Comparison of ENCODE assay signal across 7 mouse cellular contexts in the genomic region with DNA sequence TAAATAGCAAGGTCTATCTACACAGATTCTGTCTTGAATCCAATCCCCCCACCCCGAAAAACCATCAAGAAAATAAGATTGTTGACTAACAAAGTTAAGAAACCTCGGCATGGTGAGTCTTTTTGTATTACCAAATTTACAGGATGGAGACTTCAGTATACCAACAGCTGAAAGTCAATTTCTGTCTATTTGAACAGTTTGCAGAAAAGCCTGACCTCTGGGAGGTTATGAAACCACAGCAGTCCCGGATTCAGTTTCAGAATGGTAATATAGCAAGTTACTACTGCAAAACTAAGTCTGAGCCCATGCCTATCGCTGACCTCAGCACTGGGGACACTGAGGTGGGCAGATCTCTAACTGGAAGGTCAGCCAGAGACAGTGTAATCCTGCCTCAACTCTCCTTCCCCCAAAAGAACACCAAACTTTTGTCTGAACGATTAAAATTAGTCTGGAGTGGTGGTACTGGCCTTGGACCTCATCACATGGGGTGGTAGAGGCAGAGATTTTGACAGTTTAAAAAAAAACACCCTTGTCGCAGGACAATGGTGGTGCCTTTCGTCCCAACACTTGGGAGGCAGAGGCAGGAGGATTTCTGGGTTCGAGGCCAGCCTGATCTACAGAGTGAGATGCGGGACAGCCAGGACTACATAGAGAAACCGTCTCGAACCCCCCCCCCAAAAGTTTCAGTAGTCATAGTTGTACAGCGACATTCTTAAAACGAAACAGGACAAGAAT. TPM values are rescaled to one million over a fixed set of nuclear protein-coding genes. Genes with fewer than 3 reads are reported as not detected.
DNase-seq lines count a peak whose midpoint lies in the region; ATAC-seq and TF ChIP-seq lines count a peak whose summit lies in the region.

No protein-coding gene starts in this region.

- H3K36me3 ChIP-seq in lung, embryonic 14.5 days (ENCODE audit: insufficient read depth) = peaks cover 34% of the 10 kb centered on the region
- H3K36me3 ChIP-seq in embryonic facial prominence, embryonic 15.5 days = peaks cover 21% of the 10 kb centered on the region
- H3K36me3 ChIP-seq in limb, embryonic 10.5 days = peaks cover 38% of the 10 kb centered on the region
- peaks cover 26% of the 10 kb centered on the region for H3K36me3 ChIP-seq in small intestine, adult 2 months (ENCODE audit: control insufficient read depth, insufficient read depth, low read length)

- WGBS in lung, embryonic 14.5 days = 16% methylated on average over 13 of the region's 13 CpGs
- 24% methylated on average over 13 of the region's 13 CpGs for WGBS in embryonic facial prominence, embryonic 15.5 days
- WGBS in limb, embryonic 10.5 days = 34% methylated on average over 13 of the region's 13 CpGs
- 3% methylated on average over 13 of the region's 13 CpGs for WGBS in small intestine, adult 2 months

- TF ChIP-seq CTCF in lung, embryonic 14.5 days (IDR thresholded peaks at IDR 0.05; ENCODE audit: low read depth) = no peak
- TF ChIP-seq CTCF in small intestine, adult 2 months (IDR thresholded peaks at IDR 0.05; ENCODE audit: extremely low read depth, insufficient read length, insufficient replicate concordance, low read depth, low read length) = no peak

- peaks cover 10% of the 10 kb centered on the region for H3K4me1 ChIP-seq in lung, embryonic 14.5 days (ENCODE audit: insufficient read depth)
- H3K4me1 ChIP-seq in embryonic facial prominence, embryonic 15.5 days = peaks cover 50% of the 10 kb centered on the region
- H3K4me1 ChIP-seq in limb, embryonic 10.5 days = peaks cover 20% of the 10 kb centered on the region
- peaks cover 7% of the 10 kb centered on the region; the same call in 1 of the 2 replicates for H3K4me1 ChIP-seq in small intestine, adult 2 months (ENCODE audit: control insufficient read depth, insufficient read depth, insufficient read length, low read length)

- no peaks in the 10 kb centered on the region for H3K9me3 ChIP-seq in lung, embryonic 14.5 days (ENCODE audit: low read depth, low read length)
- H3K9me3 ChIP-seq in embryonic facial prominence, embryonic 15.5 days (replicated peaks) = no peaks in the 10 kb centered on the region
- H3K9me3 ChIP-seq in limb, embryonic 10.5 days (replicated peaks) = no peaks in the 10 kb centered on the region

- H3K27ac ChIP-seq in lung, embryonic 14.5 days (ENCODE audit: low read depth) = peak overlapping the region; percentile 98
- H3K27ac ChIP-seq in embryonic facial prominence, embryonic 15.5 days (replicated peaks) = no peak overlapping the region
- peak overlapping the region; percentile 100 for H3K27ac ChIP-seq in limb, embryonic 10.5 days
- peak overlapping the region; percentile 97 for H3K27ac ChIP-seq in small intestine, adult 2 months (ENCODE audit: insufficient read depth, low read depth, low read length)

- DNase-seq in lung, embryonic 14.5 days = no peak
- no peak for DNase-seq in lung, postnatal 4 days
- DNase-seq in limb, embryonic 10.5 days (ENCODE audit: low spot score) = no peak
- no peak for DNase-seq in layer of hippocampus, adult 18-20 months (ENCODE audit: low spot score in 2 of 2)

- H3K9ac ChIP-seq in lung, embryonic 14.5 days = peak overlapping the region; percentile 99
- H3K9ac ChIP-seq in embryonic facial prominence, embryonic 15.5 days = peak overlapping the region; percentile 100

- H3K4me3 ChIP-seq in lung, embryonic 14.5 days (ENCODE audit: low read depth, low read length) = peak overlapping the region; percentile 100
- H3K4me3 ChIP-seq in embryonic facial prominence, embryonic 15.5 days (replicated peaks) = peak overlapping the region; percentile 100
- peak overlapping the region; percentile 87 for H3K4me3 ChIP-seq in limb, embryonic 10.5 days
- H3K4me3 ChIP-seq in small intestine, adult 2 months (ENCODE audit: low read depth, low read length) = peak overlapping the region; percentile 98

- peak overlapping the region; percentile 80 for H3K4me2 ChIP-seq in lung, embryonic 14.5 days
- peak overlapping the region; percentile 84 for H3K4me2 ChIP-seq in embryonic facial prominence, embryonic 15.5 days (replicated peaks)

- no peak for ATAC-seq in lung, embryonic 14.5 days (ENCODE audit: insufficient read depth)
- no peak for ATAC-seq in embryonic facial prominence, embryonic 15.5 days (ENCODE audit: insufficient number of reproducible peaks, low FRiP score, low TSS enrichment, low read depth)
- ATAC-seq in monocyte, adult 5-6 weeks (replicated peaks; ENCODE audit: insufficient number of reproducible peaks, low FRiP score, low TSS enrichment, poor library complexity, severe bottlenecking) = no peak

- no peak for TF ChIP-seq POLR2A in small intestine, adult 2 months (IDR thresholded peaks at IDR 0.05; ENCODE audit: low read depth, low read length)

- no peaks in the 10 kb centered on the region for H3K27me3 ChIP-seq in lung, embryonic 14.5 days (ENCODE audit: insufficient read depth, low read length)
- H3K27me3 ChIP-seq in embryonic facial prominence, embryonic 15.5 days = no peaks in the 10 kb centered on the region
- no peaks in the 10 kb centered on the region for H3K27me3 ChIP-seq in limb, embryonic 10.5 days (ENCODE audit: low read depth, poor library complexity, severe bottlenecking)
- no peaks in the 10 kb centered on the region for H3K27me3 ChIP-seq in small intestine, adult 2 months (ENCODE audit: control insufficient read depth, insufficient read depth, low read length)

RNA-seq across cellular contexts. Expression of gene Gm10382, which starts 0.6 kb away (rescaled TPM):
- polyA plus RNA-seq in lung, embryonic 14.5 days (2014; fragmentation: Nextera tagmentation; extraction: Ambion mirVana) = 0.45 and 0.46 TPM in 2 replicates
- polyA plus RNA-seq in embryonic facial prominence, embryonic 15.5 days (2015; fragmentation: Nextera tagmentation; extraction: Ambion mirVana) = 0.32 and 0.48 TPM in 2 replicates
- polyA plus RNA-seq in limb, embryonic 10.5 days (2016; fragmentation: Nextera tagmentation; extraction: Ambion mirVana) = 0.44 and 0.54 TPM in 2 replicates
- polyA plus RNA-seq in small intestine, adult 2 months (2012; rRNA removed) = 0.08 and 0.15 TPM in 2 replicates
- total RNA-seq in layer of hippocampus, adult 18-20 months (2021) = under 1 TPM in 1 of 2 experiments, not detected in 1; 0.46 TPM
- total RNA-seq in monocyte, adult 5-6 weeks (2017) = 2.9 TPM in 1 of 3 replicates, not detected in the others

RNA-seq across cellular contexts. Expression of gene Ubc, which starts 1.5 kb away (rescaled TPM):
- polyA plus RNA-seq in lung, embryonic 14.5 days (2014; fragmentation: Nextera tagmentation; extraction: Ambion mirVana) = 1,057 and 1,103 TPM in 2 replicates
- 1,092 and 1,100 TPM in 2 replicates for polyA plus RNA-seq in embryonic facial prominence, embryonic 15.5 days (2015; fragmentation: Nextera tagmentation; extraction: Ambion mirVana)
- polyA plus RNA-seq in limb, embryonic 10.5 days (2016; fragmentation: Nextera tagmentation; extraction: Ambion mirVana) = 856 and 992 TPM in 2 replicates
- polyA plus RNA-seq in small intestine, adult 2 months (2012; rRNA removed) = 327 and 848 TPM in 2 replicates
- total RNA-seq in layer of hippocampus, adult 18-20 months (2021) = 100 to 1,000 TPM; 754 to 818 TPM
- 791 to 1,058 TPM (median 1,006 TPM) in 3 replicates for total RNA-seq in monocyte, adult 5-6 weeks (2017)

RNA-seq across cellular contexts. Expression of gene Dhx37, which starts 45.4 kb away (rescaled TPM):
- 11.9 and 13.3 TPM in 2 replicates for polyA plus RNA-seq in lung, embryonic 14.5 days (2014; fragmentation: Nextera tagmentation; extraction: Ambion mirVana)
- 11.3 and 12.7 TPM in 2 replicates for polyA plus RNA-seq in embryonic facial prominence, embryonic 15.5 days (2015; fragmentation: Nextera tagmentation; extraction: Ambion mirVana)
- 23.5 and 25.5 TPM in 2 replicates for polyA plus RNA-seq in limb, embryonic 10.5 days (2016; fragmentation: Nextera tagmentation; extraction: Ambion mirVana)
- 10.1 and 13.2 TPM in 2 replicates for polyA plus RNA-seq in small intestine, adult 2 months (2012; rRNA removed)
- total RNA-seq in layer of hippocampus, adult 18-20 months (2021) = 10 to 100 TPM; 15.0 to 15.4 TPM
- 4.7 to 22.7 TPM (median 19.3 TPM) in 3 replicates for total RNA-seq in monocyte, adult 5-6 weeks (2017)

RNA-seq across cellular contexts. Expression of gene Scarb1, which starts 47.6 kb away (rescaled TPM):
- 51.4 and 58.0 TPM in 2 replicates for polyA plus RNA-seq in lung, embryonic 14.5 days (2014; fragmentation: Nextera tagmentation; extraction: Ambion mirVana)
- polyA plus RNA-seq in embryonic facial prominence, embryonic 15.5 days (2015; fragmentation: Nextera tagmentation; extraction: Ambion mirVana) = 61.0 and 64.7 TPM in 2 replicates
- 43.5 and 45.2 TPM in 2 replicates for polyA plus RNA-seq in limb, embryonic 10.5 days (2016; fragmentation: Nextera tagmentation; extraction: Ambion mirVana)
- 19.4 and 70.2 TPM in 2 replicates for polyA plus RNA-seq in small intestine, adult 2 months (2012; rRNA removed)
- total RNA-seq in layer of hippocampus, adult 18-20 months (2021) = 10 to 100 TPM; 29.4 to 32.7 TPM
- total RNA-seq in monocyte, adult 5-6 weeks (2017) = 67.9 to 84.6 TPM (median 77.1 TPM) in 3 replicates

RNA-seq across cellular contexts. Expression of gene Bri3bp, which starts 52.8 kb away (rescaled TPM):
- polyA plus RNA-seq in lung, embryonic 14.5 days (2014; fragmentation: Nextera tagmentation; extraction: Ambion mirVana) = 37.6 and 37.9 TPM in 2 replicates
- polyA plus RNA-seq in embryonic facial prominence, embryonic 15.5 days (2015; fragmentation: Nextera tagmentation; extraction: Ambion mirVana) = 34.1 and 37.6 TPM in 2 replicates
- 52.1 and 59.0 TPM in 2 replicates for polyA plus RNA-seq in limb, embryonic 10.5 days (2016; fragmentation: Nextera tagmentation; extraction: Ambion mirVana)
- 28.5 and 33.5 TPM in 2 replicates for polyA plus RNA-seq in small intestine, adult 2 months (2012; rRNA removed)
- total RNA-seq in layer of hippocampus, adult 18-20 months (2021) = 100 to 1,000 TPM in 1 of 2 experiments, 10 to 100 TPM in 1; 92.7 to 107 TPM
- total RNA-seq in monocyte, adult 5-6 weeks (2017) = 19.1 to 27.0 TPM (median 23.6 TPM) in 3 replicates
